Mouse (Mus musculus) hindlimb bud, embryonic 11.5 days (tissue): ENCODE data around the gene Pex11a.

ENCODE experiments used
- DNase-seq: peaks from one replicate; pipeline ENCODE4 v3.0.0-alpha.2; 2012; ENCODE audit warnings: low read depth, low spot score; ENCODE audit errors: extremely low spot score

The Pex11a gene

GRCm38 (mm10) chr7:79740279-79740678, 2.7 kb downstream of the Pex11a start:
- DNase-seq: no peak

DNA sequence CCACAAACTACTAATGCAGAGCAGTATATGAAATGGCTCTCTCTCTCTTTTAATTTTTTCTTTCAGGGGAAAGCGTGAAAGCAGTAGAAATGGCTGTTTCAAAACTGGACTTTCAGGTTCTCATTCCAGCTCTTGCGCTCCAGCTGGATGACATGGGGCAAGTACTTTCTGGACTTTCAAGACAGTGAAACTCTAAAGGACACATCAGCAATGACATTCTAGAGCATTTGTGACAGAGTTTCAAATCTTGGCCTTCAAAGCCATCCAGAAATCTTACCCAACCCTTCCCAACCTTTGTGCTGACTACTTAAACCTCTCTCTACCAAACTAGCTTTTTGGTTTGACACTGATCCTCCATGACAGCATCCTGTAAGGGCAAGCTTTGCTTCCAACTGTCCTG, 4.0 kb downstream of the Pex11a start:
- DNase-seq: no peak

DNA sequence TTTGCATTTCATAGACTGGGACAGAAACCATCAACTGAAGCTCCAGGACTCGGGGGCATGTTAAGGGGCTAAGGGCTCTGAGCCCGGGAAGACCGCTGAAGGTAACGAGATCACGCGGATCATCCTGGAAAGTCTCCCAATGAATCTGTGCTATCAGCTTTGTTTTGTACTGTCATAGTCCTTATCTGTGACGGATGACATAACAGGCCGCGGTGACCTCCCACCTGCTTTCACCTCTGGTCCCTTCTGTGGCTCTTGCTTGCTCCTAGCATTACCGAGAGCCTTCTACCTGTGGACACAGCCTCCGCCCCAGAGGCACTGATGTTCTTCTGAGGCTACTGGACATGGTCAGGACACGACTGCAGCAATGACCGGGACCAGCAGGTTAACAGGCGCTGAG, 6.4 kb downstream of the Pex11a start:
- no peak for DNase-seq

- DNase-seq: no peak
These were observed 8.4 kb downstream of the Pex11a start for GRCm38 (mm10) chr7:79734563-79734962.

DNA sequence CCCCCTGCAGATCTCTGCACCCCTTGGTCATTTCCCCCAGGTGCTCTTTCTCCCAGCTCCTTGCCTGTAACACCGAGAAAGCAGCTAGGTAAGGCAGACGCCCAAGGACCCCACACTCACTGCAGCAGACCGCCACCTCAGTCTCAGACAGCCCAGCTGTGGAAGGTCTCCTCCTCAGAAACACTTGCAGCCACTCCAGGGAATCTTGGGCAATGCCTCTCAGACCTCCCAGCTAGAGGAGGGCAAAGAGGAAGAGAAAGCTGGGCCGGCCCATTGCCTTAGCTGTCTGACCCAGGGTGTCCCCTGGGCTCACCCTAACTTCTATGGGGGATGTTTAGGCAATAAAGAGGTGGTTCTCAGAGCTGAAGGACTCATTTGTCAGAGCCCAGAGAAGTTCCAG, 10.3 kb downstream of the Pex11a start, which contains the start of gene Plin1:
TSS of gene Plin1 (minus strand) at position 282 of the 400 bp plus-strand sequence.
- no peak for DNase-seq

DNA sequence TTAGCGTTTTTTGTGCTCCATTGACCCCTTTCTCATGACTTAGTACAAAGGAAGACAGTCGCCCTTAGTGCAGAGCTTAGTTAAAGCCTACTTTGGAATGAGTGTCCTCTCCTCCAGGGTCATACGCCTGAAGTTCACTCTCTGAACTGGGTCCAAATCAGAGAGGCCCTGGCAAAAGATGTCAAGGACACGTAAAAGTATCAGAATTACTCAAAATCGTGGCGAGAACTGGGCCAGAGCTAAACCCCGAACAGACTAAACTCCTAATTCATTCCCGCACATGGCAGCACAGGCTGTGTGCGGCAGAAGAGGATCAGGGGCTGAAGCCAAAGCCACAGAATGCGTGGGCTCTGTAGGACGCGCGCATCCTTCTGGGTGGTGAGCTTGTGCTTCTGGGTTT, 11.5 kb downstream of the Pex11a start:
- no peak for DNase-seq

GRCm38 (mm10) chr7:79729743-79730370, 13.1 kb downstream of the Pex11a start:
- no peak for DNase-seq

DNA sequence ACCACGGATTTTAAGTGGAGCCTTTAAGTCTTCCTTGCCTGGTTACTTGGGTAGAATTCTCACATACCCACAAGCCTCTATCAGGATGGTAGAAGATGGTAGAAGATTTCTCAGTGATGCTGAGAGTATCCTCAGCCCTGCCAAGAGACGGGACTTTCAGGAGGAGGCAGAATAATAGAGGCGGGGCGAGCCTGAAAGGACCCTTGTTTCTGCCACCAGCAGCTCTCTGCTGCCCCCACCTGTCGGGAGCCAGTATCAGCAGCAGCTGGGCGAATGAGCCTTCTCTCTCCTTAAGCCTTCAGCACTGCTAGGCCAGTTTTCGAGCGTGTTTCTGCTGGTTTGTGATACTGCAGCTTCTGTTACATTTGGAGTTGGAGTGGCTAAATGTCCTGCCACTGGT, 13.8 kb downstream of the Pex11a start:
- no peak for DNase-seq

DNA sequence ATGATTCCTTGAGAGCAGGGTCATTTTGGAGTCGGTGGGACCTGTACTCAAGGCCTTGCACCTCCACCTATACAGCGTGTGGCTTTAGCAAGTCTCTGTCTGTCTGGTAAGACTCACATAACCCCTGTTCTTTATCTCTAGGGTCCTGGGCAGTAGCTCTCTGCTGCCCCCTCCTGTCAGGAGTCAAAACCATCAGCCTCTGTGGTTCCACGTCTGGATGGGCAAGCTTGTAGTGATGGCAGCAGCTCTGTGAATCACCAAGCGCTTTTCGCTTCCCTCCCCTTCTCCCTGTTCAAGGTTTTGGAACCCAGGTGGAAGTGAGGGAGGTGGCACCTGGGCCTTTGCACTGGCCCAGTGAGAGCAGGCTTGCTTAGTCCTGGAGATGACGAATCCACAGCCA, 14.7 kb downstream of the Pex11a start:
- DNase-seq: no peak

- DNase-seq: no peak
These were observed 15.8 kb downstream of the Pex11a start for GRCm38 (mm10) chr7:79727091-79727490.

GRCm38 (mm10) chr7:79721386-79721977, 21.4 kb downstream of the Pex11a start:
- DNase-seq: no peak

- DNase-seq: no peak
These were observed 27.5 kb downstream of the Pex11a start, which contains the start of gene Kif7 for GRCm38 (mm10) chr7:79715187-79715981. Gene Kif7, minus strand, starts transcription at chr7:79715720.

- DNase-seq: no peak
These were observed 32.1 kb downstream of the Pex11a start for GRCm38 (mm10) chr7:79710831-79711230.

DNA sequence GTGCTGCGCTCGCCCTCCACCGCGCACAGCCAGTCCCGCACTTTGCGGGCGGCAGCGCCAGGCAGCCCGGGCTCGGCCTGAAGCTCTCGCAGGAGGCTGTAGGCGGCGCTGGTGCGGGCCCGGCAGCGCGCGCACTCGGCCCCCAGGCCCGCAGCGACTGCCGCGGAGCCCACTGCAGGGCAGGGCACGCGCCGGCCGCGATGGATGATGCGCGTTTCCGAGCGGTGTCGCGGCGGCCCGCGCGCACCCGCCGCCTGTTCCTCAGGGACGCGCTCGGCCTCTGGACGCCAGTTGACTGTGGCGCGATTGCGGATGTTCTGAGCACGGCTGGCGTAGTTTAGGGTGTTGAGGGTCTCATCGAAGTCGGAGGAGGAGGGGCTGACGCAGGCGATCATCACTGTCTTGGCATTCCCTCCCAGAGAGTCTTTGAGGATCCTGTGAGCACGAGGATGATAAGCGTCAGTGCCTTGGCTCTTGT, 32.8 kb downstream of the Pex11a start:
- no peak for DNase-seq

- no peak for DNase-seq
These were observed 37.7 kb downstream of the Pex11a start for GRCm38 (mm10) chr7:79705210-79705609.

GRCm38 (mm10) chr7:79702755-79703154, 40.2 kb downstream of the Pex11a start:
- DNase-seq: no peak

- DNase-seq: no peak
These were observed 46.4 kb downstream of the Pex11a start for GRCm38 (mm10) chr7:79696495-79696894.
